Mouse (Mus musculus) stomach, embryonic 14.5 days (tissue): ENCODE results near the gene Ctdsp1. TPM values are rescaled to one million over a fixed set of nuclear protein-coding genes. Genes with fewer than 3 reads are reported as not detected.

ENCODE experiments used
- ATAC-seq: fragments of 200-750 bp; cut with Nextera tagmentation; 2 replicates; pipeline ENCODE4 v1.8.0; 2017; ENCODE audit warnings: low read depth, moderate TSS enrichment; ENCODE audit not compliant: insufficient number of reproducible peaks, insufficient read depth, low FRiP score
- H3K27ac ChIP-seq: fragments of 300-500 bp; sonication (generic); 2 replicates; pipeline ENCODE4 v1.5.1; 2014; ENCODE audit warnings: mild to moderate bottlenecking, low read length, moderate library complexity, mixed read lengths
- H3K27me3 ChIP-seq: fragments of 300-500 bp; sonication (generic); 2 replicates; pipeline ENCODE4 v1.6.1; 2014; ENCODE audit warnings: low read length, control low read depth, mixed read lengths; ENCODE audit not compliant: control insufficient read depth, insufficient read depth
- H3K36me3 ChIP-seq: fragments of 300-500 bp; sonication (generic); 2 replicates; pipeline ENCODE4 v1.6.1; 2014; ENCODE audit warnings: mild to moderate bottlenecking, control low read depth, low read length, moderate library complexity, mixed read lengths; ENCODE audit not compliant: control insufficient read depth, insufficient read depth
- H3K4me1 ChIP-seq: fragments of 300-500 bp; sonication (generic); 2 replicates; pipeline ENCODE4 v1.6.1; 2014; ENCODE audit warnings: low read length, control low read depth, mixed read lengths; ENCODE audit not compliant: control insufficient read depth, insufficient read depth
- H3K4me2 ChIP-seq: fragments of 300-500 bp; sonication (generic); replicated peaks from 2 replicates; pipeline ENCODE4 v1.6.1; 2014; ENCODE audit warnings: low read depth, low read length, control low read depth
- H3K4me3 ChIP-seq: fragments of 300-500 bp; sonication (generic); 2 replicates; pipeline ENCODE4 v1.5.1; 2014; ENCODE audit warnings: low read depth, low read length, control low read depth
- H3K9ac ChIP-seq: fragments of 300-500 bp; sonication (generic); replicated peaks from 2 replicates; pipeline ENCODE4 v1.6.1; 2014; ENCODE audit warnings: low read depth, mild to moderate bottlenecking, control low read depth, low read length, moderate library complexity, mixed read lengths
- H3K9me3 ChIP-seq: fragments of 300-500 bp; sonication (generic); 2 replicates; pipeline ENCODE4 v1.6.1; 2016; ENCODE audit warnings: low read depth, low read length, control low read depth; ENCODE audit not compliant: control insufficient read depth
- WGBS: fragments of 180-500 bp; shearing (Covaris S2); extraction: QIAGEN DNeasy Blood & Tissue Kit; methylation state at CpG from one replicate; pipeline ENCODE4 v1.1.7; 2014; 5-methylcytosine and 5-hydroxymethylcytosine counted together
- microRNA counts: library from miRNA; unstranded; fragments of <30 nt; microRNA quantifications from one replicate; lab custom pipeline; 2016
- microRNA-seq: library from miRNA; unstranded; fragments of <30 nt; microRNA quantifications from one replicate; pipeline ENCODE4, GENCODE M21; 2016
- polyA plus RNA-seq: library from polyadenylated mRNA; unstranded; fragments of >200 nt; fragmentation: Nextera tagmentation; extraction: Ambion mirVana; gene quantifications from 2 replicates; pipeline ENCODE4 v1.2.1, GENCODE M21; 2014

Ctdsp1 gene
- polyA plus RNA-seq, 1 experiment from 2014 or later = 88.0 TPM

DNA sequence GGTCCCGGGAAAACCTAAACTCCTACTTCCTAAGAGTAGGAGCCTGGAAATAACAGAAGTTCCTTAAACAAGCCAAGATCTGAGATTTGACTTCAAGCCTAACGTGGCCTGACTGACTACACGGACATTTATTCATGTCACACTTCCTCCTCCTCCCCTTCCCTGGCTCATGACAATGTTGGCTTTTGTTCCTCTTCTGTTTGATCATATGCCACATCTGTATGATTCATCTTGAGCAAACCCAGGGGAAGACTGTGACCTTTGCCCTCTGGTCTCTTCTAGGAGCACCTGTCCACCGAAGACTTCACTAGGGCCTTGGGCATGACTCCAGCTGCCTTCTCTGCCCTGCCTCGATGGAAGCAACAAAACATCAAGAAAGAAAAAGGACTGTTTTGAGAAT, 43.3 kb downstream of the Ctdsp1 start:
- Histone ChIP-seq H3K9me3 (no peaks in the 10 kb centered on the region), H3K9ac (no peak overlapping the region), H3K27ac (no peak overlapping the region), H3K4me1 (no peaks in the 10 kb centered on the region), H3K36me3 (peaks cover 23% of the 10 kb centered on the region), H3K4me3 (no peak overlapping the region), H3K27me3 (no peaks in the 10 kb centered on the region), H3K4me2 (no peak overlapping the region)
- no peak for ATAC-seq
- 44% methylated on average over 5 of the region's 5 CpGs for WGBS

DNA sequence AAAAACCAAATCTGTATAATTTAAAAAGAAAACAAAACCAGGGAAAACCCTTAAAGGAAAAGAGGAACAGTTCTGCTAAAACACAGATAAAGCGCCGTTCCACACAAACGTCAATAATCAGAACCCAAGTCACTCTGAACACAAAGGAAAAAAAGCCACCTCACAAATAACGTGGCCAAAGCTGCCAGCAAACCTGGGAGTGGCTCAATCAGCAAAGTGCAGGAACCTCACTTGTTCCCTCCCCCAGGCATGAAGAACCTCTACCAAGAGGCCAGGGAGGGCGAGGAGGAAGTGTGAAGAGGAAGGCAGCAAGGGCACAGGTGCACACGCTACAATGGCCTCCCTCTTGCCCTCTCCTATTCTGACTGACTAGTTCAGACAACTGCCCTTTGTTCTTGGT, 44.3 kb downstream of the Ctdsp1 start:
- no peaks in the 10 kb centered on the region for H3K4me1 ChIP-seq
- H3K27ac ChIP-seq = peak overlapping the region; percentile 18; the same call in 1 of the 2 replicates
- no peak overlapping the region for H3K4me3 ChIP-seq
- H3K27me3 ChIP-seq = no peaks in the 10 kb centered on the region
- H3K9me3 ChIP-seq = no peaks in the 10 kb centered on the region
- no peak overlapping the region for H3K4me2 ChIP-seq
- WGBS = 71% methylated on average over 6 of the region's 6 CpGs
- peaks cover 27% of the 10 kb centered on the region for H3K36me3 ChIP-seq
- no peak for ATAC-seq
- no peak overlapping the region for H3K9ac ChIP-seq

DNA sequence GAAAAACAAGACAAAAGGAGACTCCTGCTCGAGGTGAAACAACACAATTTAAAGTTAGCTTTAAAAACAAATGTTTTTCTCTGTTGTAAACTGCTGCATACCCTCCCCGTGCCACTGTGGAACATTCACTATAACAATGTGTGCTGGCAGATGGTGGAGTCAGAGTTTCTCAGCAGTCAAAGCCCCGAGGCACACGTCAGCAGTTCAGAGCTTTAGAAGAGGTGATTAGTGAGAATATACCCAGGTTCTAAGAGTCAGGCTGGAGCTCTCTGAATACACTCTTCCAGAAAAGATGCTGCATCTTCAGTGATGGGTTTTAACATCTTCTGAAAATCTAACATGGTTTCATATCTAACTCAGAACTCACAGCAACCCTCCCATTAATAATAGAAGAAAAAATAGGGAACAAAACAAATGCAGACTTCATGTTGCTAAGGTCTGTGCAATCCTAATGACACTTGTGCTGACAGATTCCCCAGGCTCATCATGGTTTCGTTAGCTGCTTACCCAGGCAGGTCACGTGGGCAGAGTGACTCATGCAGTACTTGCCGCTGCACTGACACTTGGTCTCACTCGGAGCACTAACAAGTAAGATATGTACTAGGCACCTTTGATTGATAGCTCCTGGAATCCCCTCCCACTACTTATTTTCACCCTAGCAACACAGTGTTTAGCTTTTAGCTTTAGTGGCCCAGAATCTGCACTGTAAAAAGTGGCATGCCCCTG, 46.6 kb downstream of the Ctdsp1 start:
- H3K9me3 ChIP-seq = no peaks in the 10 kb centered on the region
- H3K4me3 ChIP-seq = no peak overlapping the region
- WGBS = 53% methylated on average over 8 of the region's 8 CpGs
- H3K27me3 ChIP-seq = no peaks in the 10 kb centered on the region
- H3K27ac ChIP-seq = no peak overlapping the region
- no peak overlapping the region for H3K9ac ChIP-seq
- no peaks in the 10 kb centered on the region for H3K4me1 ChIP-seq
- ATAC-seq = no peak
- peaks cover 45% of the 10 kb centered on the region for H3K36me3 ChIP-seq
- H3K4me2 ChIP-seq = no peak overlapping the region

DNA sequence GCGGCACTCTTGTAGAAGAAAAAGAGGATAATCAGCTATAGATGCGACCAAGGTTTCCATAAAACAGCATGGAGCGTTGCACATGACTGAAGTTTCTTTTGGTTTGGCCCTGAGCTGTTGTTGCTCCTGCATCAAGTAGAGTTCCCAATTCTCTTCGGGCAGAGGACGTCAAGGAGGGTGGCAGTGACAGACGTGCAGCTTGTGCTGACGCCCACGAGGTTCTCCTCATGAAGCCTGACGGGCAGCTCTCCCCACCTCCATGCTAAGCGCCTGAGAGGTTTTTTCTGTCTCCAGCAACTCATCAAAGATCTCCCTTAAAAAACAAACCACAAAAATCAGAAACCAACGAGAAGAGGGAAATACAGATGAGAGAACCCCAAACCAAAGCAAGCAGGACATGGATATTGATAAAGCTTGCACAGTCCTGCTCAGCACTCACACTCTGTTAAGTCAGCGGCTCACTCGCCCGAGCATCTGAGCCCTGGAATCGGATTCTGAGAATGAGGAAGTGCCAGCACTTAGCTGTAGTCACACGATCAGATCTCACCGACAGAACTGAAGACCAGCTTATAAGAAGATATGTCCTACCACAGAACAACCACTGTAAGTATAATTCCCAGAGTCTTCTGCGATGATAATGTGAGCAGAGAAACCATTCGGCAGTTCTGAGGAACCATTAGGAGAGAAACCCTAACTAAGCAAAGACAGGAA, 48.0 kb downstream of the Ctdsp1 start:
- peaks cover 49% of the 10 kb centered on the region for H3K36me3 ChIP-seq
- H3K4me3 ChIP-seq = no peak overlapping the region
- WGBS = 91% methylated on average over 19 of the region's 19 CpGs
- H3K4me1 ChIP-seq = no peaks in the 10 kb centered on the region
- H3K9me3 ChIP-seq = no peaks in the 10 kb centered on the region
- H3K27me3 ChIP-seq = no peaks in the 10 kb centered on the region
- ATAC-seq = no peak
- no peak overlapping the region for H3K9ac ChIP-seq
- no peak overlapping the region for H3K4me2 ChIP-seq
- H3K27ac ChIP-seq = no peak overlapping the region

DNA sequence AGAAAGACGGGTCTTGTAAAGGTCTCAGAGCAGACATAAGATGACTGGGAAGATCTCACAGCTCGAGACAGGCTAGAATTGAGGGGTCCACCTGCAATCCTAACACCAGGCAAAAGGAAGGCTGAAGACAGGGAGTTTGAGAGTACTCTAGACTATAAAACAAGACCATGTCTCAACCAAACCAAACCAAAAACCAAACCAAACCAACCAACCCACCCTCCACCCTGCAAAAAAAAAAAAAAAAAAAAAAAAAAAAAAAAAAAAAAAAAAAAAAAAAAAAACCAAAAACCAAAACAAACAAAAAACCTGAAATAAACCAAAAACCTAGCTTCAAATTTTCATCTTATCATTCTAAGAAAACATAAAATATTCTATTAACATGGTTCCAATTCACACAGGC, 53.2 kb downstream of the Ctdsp1 start:
- WGBS = 94% methylated on average over 2 of the region's 2 CpGs

More for the DNA sequence above, 53.2 kb downstream of the Ctdsp1 start:
- Histone ChIP-seq H3K27ac (no peak overlapping the region), H3K9ac (no peak overlapping the region), H3K9me3 (no peaks in the 10 kb centered on the region), H3K36me3 (peaks cover 51% of the 10 kb centered on the region), H3K4me3 (no peak overlapping the region), H3K4me2 (no peak overlapping the region), H3K4me1 (no peaks in the 10 kb centered on the region), H3K27me3 (no peaks in the 10 kb centered on the region)
- ATAC-seq = no peak

MicroRNAs encoded within 50 kb of the gene (microRNA counts, 519-probe panel; counts per million panel counts)
- microRNA mmu-miR-26b (lab: Ali Mortazavi, UCI) = 3,790 counts per million, percentile 76 among the panel's probes with 10 or more counts

Small RNA genes lying within 50 kb of the gene (microRNA-seq; reads per million reads assigned to microRNA genes)
- 44,205 reads per million, percentile 99 among the genes with 10 or more reads in this experiment for gene Mir26b

Other genes with a start within 250 kb of the Ctdsp1 start
- 0.07 and 0.32 TPM in 2 replicates for gene Cxcr2, start 237.5 kb upstream of the Ctdsp1 start, polyA plus RNA-seq
- gene Cxcr1, start 196.9 kb upstream of the Ctdsp1 start, polyA plus RNA-seq = not detected in 2 replicates
- gene Arpc2, start 155.4 kb upstream of the Ctdsp1 start, polyA plus RNA-seq = 406 and 429 TPM in 2 replicates
- gene Gpbar1, start 113.0 kb upstream of the Ctdsp1 start, polyA plus RNA-seq = 3.5 and 4.1 TPM in 2 replicates
- 240 and 261 TPM in 2 replicates for gene Aamp, start 106.8 kb upstream of the Ctdsp1 start, polyA plus RNA-seq
- 122 and 132 TPM in 2 replicates for gene Pnkd, start 106.6 kb upstream of the Ctdsp1 start, polyA plus RNA-seq
- gene Tmbim1, start 85.9 kb upstream of the Ctdsp1 start, polyA plus RNA-seq = 50.1 and 53.9 TPM in 2 replicates
- 0.69 and 0.81 TPM in 2 replicates for gene Catip, start 29.4 kb upstream of the Ctdsp1 start, polyA plus RNA-seq
- 5.3 and 6.1 TPM in 2 replicates for gene Slc11a1, start 16.3 kb upstream of the Ctdsp1 start, polyA plus RNA-seq
- gene Vil1, start 17.9 kb downstream of the Ctdsp1 start, polyA plus RNA-seq = 5.9 and 7.7 TPM in 2 replicates
- gene Cnot9, start 114.5 kb downstream of the Ctdsp1 start, polyA plus RNA-seq = 70.3 and 72.3 TPM in 2 replicates
- 0.83 TPM in 1 of 2 replicates, not detected in the other for gene Plcd4, start 151.4 kb downstream of the Ctdsp1 start, polyA plus RNA-seq
- 40.5 and 43.0 TPM in 2 replicates for gene Usp37, start 152.8 kb downstream of the Ctdsp1 start, polyA plus RNA-seq
- gene Zfp142, start 196.7 kb downstream of the Ctdsp1 start, polyA plus RNA-seq = 8.4 and 9.5 TPM in 2 replicates
- gene Bcs1l, start 196.8 kb downstream of the Ctdsp1 start, polyA plus RNA-seq = 18.5 and 20.0 TPM in 2 replicates
- gene Rnf25, start 209.9 kb downstream of the Ctdsp1 start, polyA plus RNA-seq = 7.0 and 9.1 TPM in 2 replicates
- 8.4 and 8.9 TPM in 2 replicates for gene Stk36, start 209.9 kb downstream of the Ctdsp1 start, polyA plus RNA-seq